Mouse (Mus musculus) liver, embryonic 13.5 days (tissue): ENCODE measurements around the gene Arfgap3. TPM values are rescaled to one million over a fixed set of nuclear protein-coding genes. Genes with fewer than 3 reads are reported as not detected.
"Not testable (repeated sequence)": the region's sequence is repeated elsewhere in the genome, so short reads cannot be mapped to it uniquely, and the experiment has no call there.

Source experiments
- ATAC-seq: fragments of 200-750 bp; cut with Nextera tagmentation; 2 replicates; pipeline ENCODE4 v1.8.0; 2017; ENCODE audit warnings: low read depth, mild to moderate bottlenecking, moderate number of reproducible peaks, moderate library complexity
- DNase-seq: peaks from one replicate; pipeline ENCODE4 v3.0.0; 2022
- H3K27ac ChIP-seq: fragments of 300-500 bp; sonication (generic); 2 replicates; pipeline ENCODE4 v1.5.1; 2015; ENCODE audit warnings: moderate library complexity, mild to moderate bottlenecking, inconsistent platforms
- H3K27me3 ChIP-seq: fragments of 300-500 bp; sonication (generic); 2 replicates; pipeline ENCODE4 v1.6.1; 2015; ENCODE audit warnings: mild to moderate bottlenecking, inconsistent platforms
- H3K36me3 ChIP-seq: fragments of 300-500 bp; sonication (generic); 2 replicates; pipeline ENCODE4 v1.6.1; 2015; ENCODE audit warnings: mild to moderate bottlenecking, inconsistent platforms
- H3K4me1 ChIP-seq: fragments of 300-500 bp; sonication (generic); replicated peaks from 2 replicates; pipeline ENCODE4 v1.6.1; 2015; ENCODE audit warnings: inconsistent platforms
- H3K4me2 ChIP-seq: fragments of 300-500 bp; sonication (generic); 2 replicates; pipeline ENCODE4 v1.6.1; 2015; ENCODE audit warnings: inconsistent platforms, mild to moderate bottlenecking, moderate library complexity
- H3K4me3 ChIP-seq: fragments of 300-500 bp; sonication (generic); replicated peaks from 2 replicates; pipeline ENCODE4 v1.5.1; 2015; ENCODE audit warnings: mild to moderate bottlenecking, inconsistent platforms
- H3K9ac ChIP-seq: fragments of 300-500 bp; sonication (generic); 2 replicates; pipeline ENCODE4 v1.6.1; 2015; ENCODE audit warnings: mild to moderate bottlenecking, inconsistent platforms
- H3K9me3 ChIP-seq: fragments of 300-500 bp; sonication (generic); replicated peaks from 2 replicates; pipeline ENCODE4 v1.6.1; 2016; ENCODE audit warnings: inconsistent platforms
- WGBS: fragments of 180-500 bp; shearing (Covaris S2); methylation state at CpG from one replicate; pipeline ENCODE4 v1.1.7; 2015; ENCODE audit not compliant: insufficient replicate concordance; 5-methylcytosine and 5-hydroxymethylcytosine counted together
- polyA plus RNA-seq: library from polyadenylated mRNA; unstranded; fragments of >200 nt; fragmentation: Nextera tagmentation; extraction: Ambion mirVana; gene quantifications from 2 replicates; pipeline ENCODE4 v1.2.1, GENCODE M21; 2015

Gene Arfgap3
- polyA plus RNA-seq, 1 experiment from 2014 or later: 15.2 TPM

DNA sequence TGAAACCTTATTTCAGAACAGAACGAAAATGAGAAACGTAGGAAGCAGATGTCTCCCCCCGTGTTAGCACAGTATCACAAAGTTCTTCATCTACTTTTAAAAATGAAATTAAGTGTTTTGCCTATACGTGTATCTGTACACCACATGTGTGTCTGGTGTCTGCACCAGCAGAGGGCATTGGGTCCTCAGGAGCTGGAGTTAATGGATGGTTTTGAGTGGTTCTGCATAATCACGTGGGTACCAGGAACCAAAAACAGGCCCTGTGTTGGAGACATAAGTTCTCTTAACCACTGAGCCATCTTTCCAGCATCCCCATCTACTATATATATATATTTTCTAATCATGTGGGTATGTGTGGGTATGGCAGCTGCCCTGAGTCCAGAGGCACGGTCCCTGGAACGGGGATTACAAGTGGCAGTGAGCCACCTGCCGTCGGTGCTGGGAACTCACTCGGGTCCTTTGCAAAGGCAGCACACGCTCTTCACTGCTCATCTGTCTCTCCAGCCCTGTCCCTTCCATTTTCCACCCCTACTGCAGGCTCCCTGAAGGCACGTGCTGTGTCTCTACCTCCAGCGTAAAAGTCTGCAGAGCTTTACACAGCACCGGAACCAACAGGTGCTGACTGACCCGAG is 4.0 kb downstream of the Arfgap3 start:
- DNase-seq: no peak
- H3K9ac ChIP-seq: 0 out of 2 replicates have a peak overlapping the region, but pooled peaks have one; percentile 3
- H3K9me3 ChIP-seq: no peaks in the 10 kb centered on the region
- H3K27ac ChIP-seq: peak overlapping the region; percentile 87
- no peak for ATAC-seq
- H3K4me3 ChIP-seq: no peak overlapping the region
- H3K27me3 ChIP-seq: no peaks in the 10 kb centered on the region
- no peak overlapping the region for H3K4me2 ChIP-seq
- H3K36me3 ChIP-seq: peaks cover 18% of the 10 kb centered on the region
- 88% methylated on average over 15 of the region's 15 CpGs for WGBS
- H3K4me1 ChIP-seq: peaks cover 65% of the 10 kb centered on the region

GRCm38 (mm10) chr15:83344956-83345355 is 5.1 kb downstream of the Arfgap3 start:
- Histone ChIP-seq H3K27ac (peak overlapping the region; percentile 87), H3K4me2 (peak overlapping the region; percentile 62), H3K9me3 (no peaks in the 10 kb centered on the region), H3K36me3 (peaks cover 23% of the 10 kb centered on the region), H3K4me3 (0 out of 2 replicates have a peak overlapping the region, but pooled peaks have one; percentile 12), H3K9ac (peak overlapping the region; percentile 61), H3K4me1 (peaks cover 66% of the 10 kb centered on the region), H3K27me3 (no peaks in the 10 kb centered on the region)
- no peak for ATAC-seq
- 52% methylated on average over 7 of the region's 7 CpGs for WGBS
- no peak for DNase-seq

GRCm38 (mm10) chr15:83344157-83344556 is 5.9 kb downstream of the Arfgap3 start:
- peaks cover 62% of the 10 kb centered on the region for H3K4me1 ChIP-seq
- peak overlapping the region; percentile 61 for H3K9ac ChIP-seq
- peak overlapping the region; percentile 62 for H3K4me2 ChIP-seq
- no peaks in the 10 kb centered on the region for H3K27me3 ChIP-seq
- H3K36me3 ChIP-seq: peaks cover 23% of the 10 kb centered on the region
- H3K27ac ChIP-seq: peak overlapping the region; percentile 87
- WGBS: 13% methylated on average over 7 of the region's 7 CpGs
- ATAC-seq (peak; percentile 98), DNase-seq (peak; percentile 78)
- H3K9me3 ChIP-seq: no peaks in the 10 kb centered on the region
- H3K4me3 ChIP-seq: peak overlapping the region; percentile 12

DNA sequence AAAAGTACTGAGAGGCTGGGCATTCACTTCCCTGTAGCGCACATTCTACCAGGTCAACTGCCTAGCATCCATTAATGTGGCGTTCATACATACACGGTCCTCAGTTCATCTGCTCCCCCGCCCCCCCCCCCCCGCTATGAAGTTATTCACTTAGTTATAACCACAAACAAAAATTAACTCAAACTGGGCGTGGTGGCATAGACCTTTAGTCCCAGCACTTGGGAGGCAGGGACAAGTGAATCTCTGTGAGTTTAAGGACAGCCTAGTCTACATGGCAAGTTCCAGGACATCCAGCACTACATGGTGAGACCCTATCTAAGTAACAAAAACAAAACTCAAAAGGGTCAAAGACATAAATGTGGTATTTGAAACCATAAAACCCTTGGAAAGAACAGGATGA is 11.1 kb downstream of the Arfgap3 start:
- Histone ChIP-seq H3K4me2 (no peak overlapping the region), H3K4me1 (peaks cover 35% of the 10 kb centered on the region), H3K9ac (no peak overlapping the region), H3K27ac (0 out of 2 replicates have a peak overlapping the region, but pooled peaks have one; percentile 21), H3K4me3 (no peak overlapping the region), H3K27me3 (no peaks in the 10 kb centered on the region), H3K36me3 (peaks cover 30% of the 10 kb centered on the region), H3K9me3 (no peaks in the 10 kb centered on the region)
- WGBS: 78% methylated on average over 6 of the region's 6 CpGs
- DNase-seq (no peak), ATAC-seq (no peak)

- peaks cover 36% of the 10 kb centered on the region for H3K36me3 ChIP-seq
- 56% methylated on average over 8 of the region's 8 CpGs for WGBS
- H3K9me3 ChIP-seq: no peaks in the 10 kb centered on the region
- peak overlapping the region; percentile 21; the same call in 1 of the 2 replicates for H3K27ac ChIP-seq
- H3K27me3 ChIP-seq: no peaks in the 10 kb centered on the region
- peaks cover 28% of the 10 kb centered on the region for H3K4me1 ChIP-seq
- H3K9ac ChIP-seq: no peak overlapping the region
- ATAC-seq (peak; percentile 33), DNase-seq (peak; percentile 36)
- no peak overlapping the region for H3K4me3 ChIP-seq
- no peak overlapping the region for H3K4me2 ChIP-seq
These were observed 11.9 kb downstream of the Arfgap3 start for GRCm38 (mm10) chr15:83337903-83338870.

GRCm38 (mm10) chr15:83332373-83332772 is 17.7 kb downstream of the Arfgap3 start:
- no peak for DNase-seq
- H3K36me3 ChIP-seq: peaks cover 38% of the 10 kb centered on the region

GRCm38 (mm10) chr15:83328952-83329351 is 21.1 kb downstream of the Arfgap3 start:
- no peak overlapping the region for H3K27ac ChIP-seq
- H3K9me3 ChIP-seq: no peaks in the 10 kb centered on the region
- no peak overlapping the region for H3K9ac ChIP-seq
- H3K4me3 ChIP-seq: no peak overlapping the region
- ATAC-seq: no peak
- WGBS: 79% methylated on average over 5 of the region's 5 CpGs
- no peak for DNase-seq
- no peaks in the 10 kb centered on the region for H3K27me3 ChIP-seq
- no peaks in the 10 kb centered on the region for H3K4me1 ChIP-seq
- no peak overlapping the region for H3K4me2 ChIP-seq
- peaks cover 37% of the 10 kb centered on the region for H3K36me3 ChIP-seq

More at GRCm38 (mm10) chr15:83332373-83332772, 17.7 kb downstream of the Arfgap3 start:
- no peak overlapping the region for H3K27ac ChIP-seq
- H3K9me3 ChIP-seq: no peaks in the 10 kb centered on the region
- H3K4me2 ChIP-seq: no peak overlapping the region
- H3K27me3 ChIP-seq: no peaks in the 10 kb centered on the region
- H3K4me1 ChIP-seq: no peaks in the 10 kb centered on the region
- WGBS: 74% methylated on average over 3 of the region's 3 CpGs
- ATAC-seq: 0 out of 2 replicates have a peak, but pooled peaks have one; percentile 54
- H3K9ac ChIP-seq: no peak overlapping the region
- no peak overlapping the region for H3K4me3 ChIP-seq

DNA sequence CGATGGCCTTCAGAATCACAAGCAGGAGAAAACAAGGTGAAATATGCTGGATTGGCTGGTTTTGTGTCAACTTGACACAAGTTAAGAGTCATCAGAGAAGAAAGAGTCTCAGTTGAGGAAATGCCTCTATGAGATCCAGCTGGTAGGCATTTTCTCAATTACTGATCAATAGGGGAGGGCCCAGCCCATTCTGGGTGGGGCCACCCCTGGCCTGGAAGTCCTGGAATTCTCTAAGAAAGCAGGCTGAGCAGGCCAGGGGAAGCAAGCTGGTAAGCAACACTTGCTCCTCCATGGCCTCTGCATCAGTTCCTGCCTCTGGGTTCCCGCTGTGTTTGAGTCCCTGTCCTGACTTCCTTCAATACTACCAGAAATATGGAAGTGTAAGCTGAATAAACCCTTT is 27.0 kb downstream of the Arfgap3 start:
- no peaks in the 10 kb centered on the region for H3K9me3 ChIP-seq
- H3K27ac ChIP-seq: no peak overlapping the region
- peaks cover 40% of the 10 kb centered on the region for H3K36me3 ChIP-seq
- ATAC-seq (no peak), DNase-seq (no peak)
- H3K4me1 ChIP-seq: no peaks in the 10 kb centered on the region
- no peaks in the 10 kb centered on the region for H3K27me3 ChIP-seq
- H3K4me2 ChIP-seq: no peak overlapping the region
- no peak overlapping the region for H3K9ac ChIP-seq
- no peak overlapping the region for H3K4me3 ChIP-seq
- 88% methylated on average over 2 of the region's 2 CpGs for WGBS

DNA sequence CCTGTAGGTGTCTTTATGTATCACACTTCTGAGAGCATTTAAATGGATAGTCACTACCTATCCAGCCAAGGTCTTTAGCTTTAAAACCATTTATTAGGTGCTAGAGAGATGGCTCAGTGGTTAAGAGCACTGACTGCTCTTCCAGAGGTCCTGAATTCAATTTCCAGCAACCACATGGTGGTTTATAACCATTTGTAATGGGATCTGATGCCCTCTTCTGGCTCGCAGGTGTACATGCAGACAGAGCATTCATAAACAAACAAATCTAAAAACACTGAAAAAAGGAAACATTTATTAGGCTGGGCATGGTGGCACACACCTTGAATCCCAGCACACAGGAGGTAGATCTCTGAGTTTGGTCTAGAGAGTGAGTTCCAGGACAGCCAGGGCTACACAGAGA is 35.1 kb downstream of the Arfgap3 start:
- Histone ChIP-seq H3K27me3 (no peaks in the 10 kb centered on the region), H3K27ac (no peak overlapping the region), H3K36me3 (peaks cover 55% of the 10 kb centered on the region), H3K4me3 (no peak overlapping the region), H3K4me1 (peaks cover 1% of the 10 kb centered on the region; the same call in 1 of the 2 replicates), H3K4me2 (no peak overlapping the region), H3K9ac (no peak overlapping the region), H3K9me3 (no peaks in the 10 kb centered on the region)
- WGBS: 53% methylated on average over 1 of the region's 1 CpGs
- ATAC-seq (no peak), DNase-seq (no peak)

DNA sequence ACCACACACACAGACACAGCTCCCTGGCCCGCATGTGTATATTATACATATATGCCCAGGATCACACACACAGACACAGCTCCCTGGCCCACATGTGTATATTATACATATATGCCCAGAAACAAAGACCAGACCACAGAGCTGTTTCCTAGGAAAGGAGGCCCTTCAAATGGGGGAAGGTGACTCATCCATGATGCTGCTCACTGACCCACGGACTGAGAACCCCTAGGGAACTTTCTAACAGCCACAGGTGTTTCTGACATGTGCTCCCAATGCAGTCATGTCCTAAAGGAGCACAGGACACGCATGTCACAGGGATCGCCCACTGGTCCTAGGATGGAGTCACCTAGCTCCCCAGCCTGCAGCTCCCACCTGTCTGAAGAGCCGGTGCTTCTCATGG is 40.2 kb downstream of the Arfgap3 start:
- peaks cover 40% of the 10 kb centered on the region for H3K4me1 ChIP-seq
- H3K9ac ChIP-seq: no peak overlapping the region
- H3K4me2 ChIP-seq: no peak overlapping the region
- H3K4me3 ChIP-seq: no peak overlapping the region
- no peaks in the 10 kb centered on the region for H3K27me3 ChIP-seq
- ATAC-seq (no peak), DNase-seq (no peak)
- 83% methylated on average over 5 of the region's 5 CpGs for WGBS
- H3K9me3 ChIP-seq: no peaks in the 10 kb centered on the region
- peaks cover 66% of the 10 kb centered on the region for H3K36me3 ChIP-seq
- peak overlapping the region; percentile 20; the same call in 1 of the 2 replicates for H3K27ac ChIP-seq

- not testable (repeated sequence) for H3K27me3 ChIP-seq, H3K9me3 ChIP-seq
- peak overlapping the region; percentile 13; the same call in 1 of the 2 replicates for H3K4me3 ChIP-seq
- peak; percentile 99 for ATAC-seq
- peak overlapping the region; percentile 50 for H3K4me2 ChIP-seq
- peaks cover 56% of the 10 kb centered on the region for H3K36me3 ChIP-seq
- peak; percentile 49 for DNase-seq
- 29% methylated on average over 1 of the region's 1 CpGs for WGBS
- peak overlapping the region; percentile 73 for H3K27ac ChIP-seq
- H3K4me1 ChIP-seq: peaks cover 50% of the 10 kb centered on the region
- peak overlapping the region; percentile 23 for H3K9ac ChIP-seq
These were observed 41.3 kb downstream of the Arfgap3 start for GRCm38 (mm10) chr15:83308708-83309107.
